Mouse (Mus musculus) liver, embryonic 14.5 days (tissue): ENCODE data around the gene Asb7.

Experiments used
- CTCF ChIP-seq: IDR thresholded peaks from 2 replicates; pipeline ENCODE4 v1.5.1; 2016; ENCODE audit warnings: antibody characterized with exemption, low read depth, control low read depth
- EP300 ChIP-seq: IDR thresholded peaks from 2 replicates; pipeline ENCODE4 v1.6.1; 2016; ENCODE audit warnings: antibody characterized with exemption, low read depth

- TF ChIP-seq CTCF (no peak), EP300 (no peak)
These were observed 35.8 kb downstream of the Asb7 start for GRCm38 (mm10) chr7:66653596-66653995.
